Mouse (Mus musculus): Measurements from ENCODE around the gene Hpf1. TPM values are rescaled to one million over a fixed set of nuclear protein-coding genes. Genes with fewer than 3 reads are reported as not detected.
A peak's percentile ranks its signal among the peaks of the same experiment; 100 is the strongest.

Gene Hpf1
- total RNA-seq (2014; rRNA removed; ENCODE audit: low replicate concordance) (9.5 and 12.3 TPM in 2 replicates), polyA plus RNA-seq (2015; fragmentation: Nextera tagmentation; extraction: Ambion mirVana) (53.6 and 58.2 TPM in 2 replicates)

DNA sequence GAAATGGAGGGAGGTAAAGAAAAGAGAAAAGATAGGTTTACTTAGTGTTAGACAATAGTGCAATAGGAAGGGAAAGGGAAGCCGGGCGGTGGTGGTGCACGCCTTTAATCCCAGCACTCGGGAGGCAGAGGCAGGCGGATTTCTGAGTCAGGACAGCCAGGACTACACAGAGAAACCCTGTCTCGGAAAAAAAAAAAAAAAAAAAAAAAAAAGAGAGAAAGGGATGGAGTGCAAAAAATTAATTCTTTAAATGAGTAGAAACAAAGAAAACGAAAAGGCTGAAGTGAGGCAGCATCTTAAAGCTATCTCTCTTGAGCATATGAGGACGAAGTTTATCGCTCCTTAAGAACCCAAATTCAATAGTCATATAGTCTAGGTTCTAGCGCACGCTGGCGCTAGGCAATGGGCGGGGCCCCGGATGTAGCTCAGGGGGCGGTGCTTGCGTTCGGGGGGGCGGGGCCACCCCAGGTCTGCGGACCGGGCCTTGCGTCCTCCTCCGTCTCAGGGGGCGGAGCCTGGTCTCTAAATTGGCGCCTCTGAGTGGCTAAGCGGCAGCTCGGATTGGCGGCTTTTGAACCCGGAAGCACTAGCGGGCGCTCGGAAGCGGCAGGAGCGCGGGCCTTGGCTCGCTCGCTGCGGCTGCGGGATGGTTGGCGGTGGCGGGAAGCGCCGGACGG lies at the start of gene Hpf1:
Hpf1 (plus strand) TSS at position 576 of the 677 bp plus-strand sequence.
- DNase-seq (ENCODE audit: low spot score) (peak; percentile 97), ATAC-seq (ENCODE audit: insufficient read depth, low read depth) (peak; percentile 98)
- H3K27me3 ChIP-seq (ENCODE audit: control insufficient read depth, insufficient read depth, low read length), result no peaks in the 10 kb centered on the region
- H3K4me2 ChIP-seq (ENCODE audit: low read depth, low read length), result peak within 1 kb of the TSS; percentile 65
- WGBS, result 5% methylated on average over 39 of the region's 43 CpGs
- 0 out of 2 replicates have a peak, but pooled peaks cover 4% of the 10 kb centered on the region for H3K36me3 ChIP-seq (replicated peaks; ENCODE audit: control insufficient read depth, insufficient read depth, low read length)
- TF ChIP-seq CTCF (IDR thresholded peaks at IDR 0.05; ENCODE audit: low read depth), result no peak
- no peak for TF ChIP-seq EP300 (IDR thresholded peaks at IDR 0.05; ENCODE audit: low read depth)
- H3K4me1 ChIP-seq (ENCODE audit: control insufficient read depth, insufficient read depth), result peaks cover 12% of the 10 kb centered on the region
- peak within 1 kb of the TSS; percentile 70 for H3K9ac ChIP-seq (replicated peaks; ENCODE audit: low read depth, low read length)
- peak within 1 kb of the TSS; percentile 30; the same call in 1 of the 2 replicates for H3K27ac ChIP-seq (ENCODE audit: low read depth)
- no peaks in the 10 kb centered on the region for H3K9me3 ChIP-seq (replicated peaks; ENCODE audit: control insufficient read depth, low read length)
- peak within 1 kb of the TSS; percentile 76 for H3K4me3 ChIP-seq (ENCODE audit: low read depth, low read length)

DNA sequence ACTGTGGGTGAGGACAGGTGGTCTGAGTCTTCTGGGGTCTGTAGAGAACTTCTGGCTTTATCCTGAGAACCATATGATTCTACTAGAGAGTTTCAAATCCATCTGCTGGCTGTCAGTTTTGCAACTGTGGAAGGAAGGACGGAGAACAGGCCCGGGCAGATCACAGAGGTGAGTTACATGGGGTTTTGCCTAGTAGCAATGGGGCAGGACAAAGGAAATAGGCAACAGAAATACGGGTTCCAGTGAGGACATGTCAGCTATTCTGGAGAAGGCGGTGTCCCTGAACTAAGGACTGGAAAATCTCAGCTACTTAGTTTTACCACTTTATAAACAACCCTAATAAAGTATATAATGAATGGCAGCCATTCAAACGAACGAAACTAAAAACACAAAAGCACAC lies 47.8 kb upstream of the Hpf1 start:
- H3K36me3 ChIP-seq (replicated peaks; ENCODE audit: control insufficient read depth, insufficient read depth, low read length), result no peaks in the 10 kb centered on the region
- H3K27me3 ChIP-seq (ENCODE audit: control insufficient read depth, insufficient read depth, low read length), result no peaks in the 10 kb centered on the region
- DNase-seq (ENCODE audit: low spot score) (no peak), ATAC-seq (ENCODE audit: insufficient read depth, low read depth) (no peak)
- H3K27ac ChIP-seq (ENCODE audit: low read depth), result no peak overlapping the region
- WGBS, result 81% methylated on average over 6 of the region's 6 CpGs
- H3K4me2 ChIP-seq (ENCODE audit: low read depth, low read length), result no peak overlapping the region
- no peaks in the 10 kb centered on the region for H3K9me3 ChIP-seq (replicated peaks; ENCODE audit: control insufficient read depth, low read length)
- H3K4me3 ChIP-seq (ENCODE audit: low read depth, low read length), result no peak overlapping the region
- no peak overlapping the region for H3K9ac ChIP-seq (replicated peaks; ENCODE audit: low read depth, low read length)
- no peaks in the 10 kb centered on the region for H3K4me1 ChIP-seq (ENCODE audit: control insufficient read depth, insufficient read depth)
- no peak for TF ChIP-seq CTCF (IDR thresholded peaks at IDR 0.05; ENCODE audit: low read depth)
- TF ChIP-seq EP300 (IDR thresholded peaks at IDR 0.05; ENCODE audit: low read depth), result no peak

DNA sequence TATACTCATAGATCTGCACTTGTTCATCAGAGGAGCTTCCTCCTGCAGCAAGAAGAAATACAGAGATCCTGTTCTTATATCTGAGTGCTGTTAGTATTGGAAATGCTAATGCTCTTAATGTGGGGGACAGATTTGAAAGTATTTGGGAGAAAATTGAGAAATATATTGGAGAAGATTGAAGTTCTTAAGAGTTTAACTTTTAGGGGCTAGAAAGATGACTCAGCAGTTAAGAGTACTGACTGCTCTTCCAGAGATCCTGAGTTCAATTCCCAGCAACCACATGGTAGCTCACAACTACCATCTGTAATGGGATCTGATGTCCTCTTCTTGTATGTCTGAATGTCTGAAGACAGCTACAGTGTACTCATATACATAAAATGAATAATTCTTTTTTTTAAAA lies 32.7 kb upstream of the Hpf1 start:
- ATAC-seq (ENCODE audit: insufficient read depth, low read depth) (no peak), DNase-seq (ENCODE audit: low spot score) (no peak)
- Histone ChIP-seq H3K9ac (replicated peaks; ENCODE audit: low read depth, low read length) (no peak overlapping the region), H3K4me2 (ENCODE audit: low read depth, low read length) (no peak overlapping the region), H3K4me1 (ENCODE audit: control insufficient read depth, insufficient read depth) (no peaks in the 10 kb centered on the region), H3K4me3 (ENCODE audit: low read depth, low read length) (no peak overlapping the region), H3K27me3 (ENCODE audit: control insufficient read depth, insufficient read depth, low read length) (no peaks in the 10 kb centered on the region), H3K36me3 (replicated peaks; ENCODE audit: control insufficient read depth, insufficient read depth, low read length) (no peaks in the 10 kb centered on the region), H3K9me3 (replicated peaks; ENCODE audit: control insufficient read depth, low read length) (no peaks in the 10 kb centered on the region), H3K27ac (ENCODE audit: low read depth) (no peak overlapping the region)
- TF ChIP-seq CTCF (IDR thresholded peaks at IDR 0.05; ENCODE audit: low read depth) (no peak), EP300 (IDR thresholded peaks at IDR 0.05; ENCODE audit: low read depth) (no peak)

DNA sequence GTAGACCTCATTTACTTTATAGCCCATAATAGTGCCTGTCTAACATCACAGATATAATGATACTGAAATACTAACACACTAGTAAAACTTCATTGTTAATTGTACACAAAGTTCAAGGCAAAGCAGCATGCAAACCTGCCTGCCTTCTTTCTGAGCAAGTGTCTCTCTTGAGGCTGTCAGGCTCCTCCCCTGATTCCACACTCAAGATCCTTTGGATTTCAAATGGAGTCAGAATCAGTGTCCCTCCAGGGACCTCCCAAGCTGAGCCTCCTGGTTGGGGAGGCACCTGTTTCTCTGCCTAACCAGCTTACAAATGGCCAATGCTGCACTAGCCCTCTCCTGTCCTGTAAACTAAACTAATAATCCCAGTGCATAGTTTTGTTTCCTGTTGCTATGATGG lies 32.1 kb upstream of the Hpf1 start:
- TF ChIP-seq CTCF (IDR thresholded peaks at IDR 0.05; ENCODE audit: low read depth), result no peak
- TF ChIP-seq EP300 (IDR thresholded peaks at IDR 0.05; ENCODE audit: low read depth), result no peak
- Histone ChIP-seq H3K4me3 (ENCODE audit: low read depth, low read length) (no peak overlapping the region), H3K4me2 (ENCODE audit: low read depth, low read length) (no peak overlapping the region), H3K9me3 (replicated peaks; ENCODE audit: control insufficient read depth, low read length) (no peaks in the 10 kb centered on the region), H3K36me3 (replicated peaks; ENCODE audit: control insufficient read depth, insufficient read depth, low read length) (no peaks in the 10 kb centered on the region), H3K4me1 (ENCODE audit: control insufficient read depth, insufficient read depth) (no peaks in the 10 kb centered on the region), H3K9ac (replicated peaks; ENCODE audit: low read depth, low read length) (no peak overlapping the region), H3K27ac (ENCODE audit: low read depth) (no peak overlapping the region), H3K27me3 (ENCODE audit: control insufficient read depth, insufficient read depth, low read length) (no peaks in the 10 kb centered on the region)
- DNase-seq (ENCODE audit: low spot score) (no peak), ATAC-seq (ENCODE audit: insufficient read depth, low read depth) (no peak)

DNA sequence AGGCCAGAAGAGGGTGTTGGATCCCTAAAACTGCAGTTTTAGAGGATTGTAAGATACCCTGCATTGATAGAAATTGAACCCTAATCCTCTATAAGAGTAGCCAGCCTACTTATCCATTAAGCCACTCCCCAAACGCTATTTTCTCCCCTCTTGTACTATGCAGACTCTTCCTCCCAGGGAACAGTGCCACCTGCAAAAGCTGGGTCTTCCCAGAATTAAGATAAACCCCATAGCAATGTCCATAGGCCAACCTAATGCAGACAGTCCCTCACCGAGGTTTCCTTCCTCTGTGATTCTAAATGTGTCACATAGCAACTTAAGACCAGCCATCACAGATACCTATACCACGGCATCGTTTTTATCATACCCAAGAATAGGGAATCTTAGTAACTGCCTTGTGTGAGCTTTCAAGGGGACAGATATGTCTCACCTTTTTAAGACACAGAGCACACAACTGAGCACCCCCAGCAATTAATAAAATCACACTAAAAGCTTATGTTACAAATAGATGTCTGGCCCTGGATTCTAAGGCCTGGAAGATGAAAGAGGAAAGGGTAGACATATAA lies 31.2 kb upstream of the Hpf1 start:
- Histone ChIP-seq H3K9ac (replicated peaks; ENCODE audit: low read depth, low read length) (no peak overlapping the region), H3K4me2 (ENCODE audit: low read depth, low read length) (no peak overlapping the region), H3K4me1 (ENCODE audit: control insufficient read depth, insufficient read depth) (no peaks in the 10 kb centered on the region), H3K36me3 (replicated peaks; ENCODE audit: control insufficient read depth, insufficient read depth, low read length) (no peaks in the 10 kb centered on the region), H3K27me3 (ENCODE audit: control insufficient read depth, insufficient read depth, low read length) (no peaks in the 10 kb centered on the region), H3K9me3 (replicated peaks; ENCODE audit: control insufficient read depth, low read length) (no peaks in the 10 kb centered on the region), H3K4me3 (ENCODE audit: low read depth, low read length) (no peak overlapping the region), H3K27ac (ENCODE audit: low read depth) (no peak overlapping the region)
- TF ChIP-seq CTCF (IDR thresholded peaks at IDR 0.05; ENCODE audit: low read depth) (no peak), EP300 (IDR thresholded peaks at IDR 0.05; ENCODE audit: low read depth) (no peak)
- DNase-seq (ENCODE audit: low spot score), result no peak
- WGBS, result 33% methylated on average over 4 of the region's 4 CpGs
- no peak for ATAC-seq (ENCODE audit: insufficient read depth, low read depth)
